Mouse (Mus musculus) C2C12 (cell line): ENCODE measurements around the gene Papln.

ENCODE experiments used
- CEBPB ChIP-seq: IDR thresholded peaks from one replicate; pipeline ENCODE4 v1.6.1; 2011; ENCODE audit warnings: low read depth, mild to moderate bottlenecking, control low read depth, moderate library complexity
- CTCF ChIP-seq: IDR thresholded peaks from one replicate; pipeline ENCODE4 v1.5.1; 2011; ENCODE audit not compliant: control insufficient read depth, insufficient read depth, insufficient read length
- FOSL1 ChIP-seq: IDR thresholded peaks from one replicate; pipeline ENCODE4 v1.8.0; 2011; ENCODE audit warnings: mild to moderate bottlenecking, low read length; ENCODE audit not compliant: poor library complexity, insufficient read depth, severe bottlenecking
- MAX ChIP-seq: IDR thresholded peaks from one replicate; pipeline ENCODE4 v1.6.1; 2011; ENCODE audit warnings: mild to moderate bottlenecking, control low read depth
- MYOD1 ChIP-seq: IDR thresholded peaks from one replicate; pipeline ENCODE4 v1.6.1; 2011; ENCODE audit warnings: low read depth; ENCODE audit not compliant: control insufficient read depth, insufficient read length
- MYOG ChIP-seq: IDR thresholded peaks from one replicate; pipeline ENCODE4 v1.6.1; 2011; ENCODE audit not compliant: control insufficient read depth, insufficient read length; ENCODE audit errors: extremely low read depth
- USF1 ChIP-seq: IDR thresholded peaks from one replicate; pipeline ENCODE4 v1.6.1; 2011; ENCODE audit warnings: low read depth, mild to moderate bottlenecking, control low read depth, moderate library complexity

DNA sequence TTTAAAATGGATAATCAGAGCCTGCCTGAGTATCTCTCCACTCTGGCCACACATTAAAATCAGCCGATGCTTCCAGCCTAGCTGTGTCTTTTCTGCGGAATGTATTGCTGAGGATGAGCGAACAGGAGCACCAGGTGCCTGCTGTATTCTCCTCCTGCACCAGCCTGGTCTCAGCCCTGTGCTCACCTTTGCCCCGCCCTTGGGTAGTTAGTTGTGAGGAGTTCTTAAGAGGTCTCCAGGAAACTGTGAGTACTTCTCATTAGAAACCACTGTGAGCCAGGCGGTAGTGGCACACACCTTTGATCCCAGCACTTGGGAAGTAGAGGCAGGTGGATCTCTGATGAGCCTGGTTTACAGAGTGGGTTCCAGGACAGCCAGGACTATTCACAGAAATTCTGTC, 31.2 kb upstream of the Papln start:
- no peak for TF ChIP-seq MYOD1
- TF ChIP-seq CTCF, result no peak
- TF ChIP-seq MAX, result no peak
- TF ChIP-seq USF1, result no peak
- TF ChIP-seq MYOG, result no peak
- TF ChIP-seq CEBPB, result no peak
- no peak for TF ChIP-seq FOSL1
